Comparison of ENCODE assay signal across 10 mouse cellular contexts in genomic region chr5:125149142-125149541, GRCm38 (mm10). TPM values are rescaled to one million over a fixed set of nuclear protein-coding genes. Genes with fewer than 3 reads are reported as not detected.
A peak's percentile ranks its signal among the peaks of the same experiment; 100 is the strongest.
DNase-seq lines count a peak whose midpoint lies in the region; ATAC-seq and TF ChIP-seq lines count a peak whose summit lies in the region.
"Had no signal": no experiment of that assay in that cellular context is flagged by ENCODE, and none has a peak within 500 bp of the region (broad histone marks: within the 10 kb centered on the region; RNA-seq: fewer than 3 reads in every experiment).

No protein-coding gene starts in this region.

- peak overlapping the region; percentile 73 for H3K27ac ChIP-seq in lung, embryonic 16.5 days (ENCODE audit: low read length)
- peak overlapping the region; percentile 58 for H3K27ac ChIP-seq in stomach, postnatal 0 days (replicated peaks)

- no peaks in the 10 kb centered on the region for H3K36me3 ChIP-seq in lung, embryonic 16.5 days (ENCODE audit: control insufficient read depth, insufficient read depth, low read length)
- no peaks in the 10 kb centered on the region for H3K36me3 ChIP-seq in stomach, postnatal 0 days (ENCODE audit: control insufficient read depth, insufficient read depth, low read length)

- H3K9ac ChIP-seq in lung, embryonic 16.5 days (ENCODE audit: low read length), result peak overlapping the region; percentile 22; the same call in 1 of the 2 replicates
- no peak overlapping the region for H3K9ac ChIP-seq in stomach, postnatal 0 days (ENCODE audit: low read length)

- DNase-seq in cerebellum, postnatal 10 days, result peak; percentile 77 to 80
- no peak for DNase-seq in cerebellum, adult 8-10 months
- peak; percentile 31 for DNase-seq in right cerebral cortex, adult 18-20 months
- DNase-seq in right cerebral cortex, postnatal 36 days (ENCODE audit: low spot score in 2 of 2), result no peak
- DNase-seq in stomach, postnatal 0 days (ENCODE audit: low spot score), result no peak
- DNase-seq in adrenal gland, postnatal 36 days, result no peak
- DNase-seq in spleen, postnatal 36 days (ENCODE audit: low spot score in 2 of 2), result no peak
- DNase-seq: thymus, postnatal 14 days had no signal

- peak overlapping the region; percentile 28 for H3K4me2 ChIP-seq in lung, embryonic 16.5 days (ENCODE audit: low read depth, low read length)
- no peak overlapping the region for H3K4me2 ChIP-seq in stomach, postnatal 0 days (replicated peaks; ENCODE audit: low read depth)

- no peak for TF ChIP-seq CTCF in stomach, postnatal 0 days (IDR thresholded peaks at IDR 0.05; ENCODE audit: low read depth)

- H3K4me1 ChIP-seq in lung, embryonic 16.5 days (replicated peaks; ENCODE audit: control insufficient read depth, insufficient read depth, low read length), result peaks cover 76% of the 10 kb centered on the region
- H3K4me1 ChIP-seq in stomach, postnatal 0 days (replicated peaks; ENCODE audit: control insufficient read depth, insufficient read depth), result peaks cover 24% of the 10 kb centered on the region

- 30% methylated on average over 17 of the region's 17 CpGs for WGBS in lung, embryonic 16.5 days
- WGBS in stomach, postnatal 0 days, result 58% methylated on average over 17 of the region's 17 CpGs

- H3K9me3 ChIP-seq in lung, embryonic 16.5 days (ENCODE audit: control insufficient read depth, low read length), result no peaks in the 10 kb centered on the region
- no peaks in the 10 kb centered on the region for H3K9me3 ChIP-seq in stomach, postnatal 0 days (ENCODE audit: control insufficient read depth, low read length)

- no peak for ATAC-seq in lung, embryonic 16.5 days (ENCODE audit: low read depth)
- ATAC-seq in stomach, postnatal 0 days (ENCODE audit: low FRiP score, low TSS enrichment), result no peak

- TF ChIP-seq EP300 in stomach, postnatal 0 days (optimal IDR thresholded peaks at IDR 0.05), result no peak

- H3K27me3 ChIP-seq in lung, embryonic 16.5 days (ENCODE audit: control insufficient read depth, insufficient read depth, low read depth, low read length), result no peaks in the 10 kb centered on the region
- H3K27me3 ChIP-seq in stomach, postnatal 0 days (ENCODE audit: control insufficient read depth, insufficient read depth, low read length), result no peaks in the 10 kb centered on the region

- H3K4me3 ChIP-seq in lung, embryonic 16.5 days (ENCODE audit: low read length), result no peak overlapping the region
- no peak overlapping the region for H3K4me3 ChIP-seq in stomach, postnatal 0 days (ENCODE audit: low read depth, low read length)
- H3K4me3 ChIP-seq: myocyte had no signal

RNA-seq across cellular contexts. Expression of gene Ncor2, which starts 29.9 kb away (rescaled TPM):
- 20.3 and 27.3 TPM in 2 replicates for polyA plus RNA-seq in lung, embryonic 16.5 days (2015; fragmentation: Nextera tagmentation; extraction: Ambion mirVana)
- polyA plus RNA-seq in stomach, postnatal 0 days (2015; fragmentation: Nextera tagmentation; extraction: Ambion mirVana), result 11.1 and 12.1 TPM in 2 replicates
- 100 to 1,000 TPM; 217 to 310 TPM for total RNA-seq in adrenal gland, postnatal 36 days (2021)

Comparison
In these comparisons a context has a peak if more than half of its experiments do, and no peak if none do; other contexts are left out.
1. DNase-seq: peak in cerebellum, postnatal 10 days (2 of 2) and right cerebral cortex, adult 18-20 months (single experiment); none in cerebellum, adult 8-10 months (single experiment), right cerebral cortex, postnatal 36 days (0 of 2), stomach, postnatal 0 days (single experiment), adrenal gland, postnatal 36 days (0 of 2) and spleen, postnatal 36 days (0 of 2).